Mouse (Mus musculus) spleen, embryonic (tissue): ENCODE data around the gene Micall2.
"Not testable (repeated sequence)": the region's sequence is repeated elsewhere in the genome, so short reads cannot be mapped to it uniquely, and the experiment has no call there.

Experiments
- CTCF ChIA-PET: fragments of 350-600 bp; sonication (Branson Sonifier 250); formaldehyde crosslinking; loops from one replicate; lab custom pipeline; 2022; lab: Charles Lee

Micall2 gene

DNA sequence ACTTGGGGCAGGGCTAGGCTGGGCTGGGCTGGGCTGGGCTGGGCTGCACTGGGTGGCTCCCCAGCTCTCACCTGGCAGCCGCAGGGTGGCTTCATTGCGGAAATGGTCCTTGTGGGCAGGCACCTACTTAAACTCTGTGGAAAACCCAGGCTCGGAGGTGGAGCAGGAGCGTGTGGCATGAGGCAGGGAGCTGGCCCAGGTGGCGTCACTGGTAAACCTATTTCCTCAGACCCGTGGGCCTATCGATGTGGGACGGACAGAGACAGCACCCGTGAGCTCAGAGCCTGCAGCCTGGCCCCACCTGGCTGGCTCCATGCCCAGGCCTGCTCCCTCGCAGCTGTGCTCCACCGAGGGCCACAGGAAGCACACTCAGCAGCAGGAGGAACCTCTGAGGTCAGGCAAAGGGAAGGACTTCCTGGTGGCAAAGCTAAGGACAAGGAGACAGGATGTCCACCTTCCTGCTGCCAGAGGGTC, 3.5 kb downstream of the Micall2 start:
- CTCF ChIA-PET, result no interaction called here

DNA sequence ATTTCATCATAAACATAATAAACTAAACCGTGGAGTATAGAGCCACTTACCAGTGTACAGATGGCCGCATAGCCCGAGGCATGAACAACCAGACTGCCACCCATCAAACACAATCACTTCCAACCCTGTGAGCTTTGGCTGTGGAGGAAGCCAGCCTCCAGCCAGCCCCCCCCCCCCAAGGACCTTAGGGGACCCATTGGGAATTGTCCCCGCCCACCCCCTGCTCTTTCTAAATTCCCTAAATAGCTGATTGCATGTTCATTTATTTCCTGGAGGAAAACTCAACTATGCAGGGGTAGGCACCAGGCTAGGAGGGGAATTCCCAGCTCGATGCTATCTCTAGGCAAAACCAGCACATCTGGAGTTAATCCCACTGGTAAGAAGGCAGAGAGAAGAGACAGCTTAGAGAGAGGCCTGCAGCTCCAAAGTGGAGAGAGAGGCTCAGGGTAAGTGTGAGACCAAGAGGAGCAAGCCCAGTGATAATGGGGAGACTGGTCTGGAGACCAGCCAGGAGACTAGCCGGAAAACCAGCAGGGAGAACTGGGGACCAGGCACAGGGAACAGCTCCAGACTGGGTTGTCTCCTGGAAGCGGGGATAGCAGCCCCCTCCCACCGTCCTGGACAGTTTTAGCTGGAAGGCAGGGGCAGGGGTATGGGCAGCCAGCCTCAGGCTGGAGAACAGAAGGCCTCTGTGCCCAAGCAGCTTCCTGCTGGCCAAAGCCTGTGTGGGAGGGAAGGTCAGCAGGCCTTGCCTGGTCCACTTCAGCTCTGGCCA, 5.2 kb downstream of the Micall2 start:
- CTCF ChIA-PET, result no interaction called here

DNA sequence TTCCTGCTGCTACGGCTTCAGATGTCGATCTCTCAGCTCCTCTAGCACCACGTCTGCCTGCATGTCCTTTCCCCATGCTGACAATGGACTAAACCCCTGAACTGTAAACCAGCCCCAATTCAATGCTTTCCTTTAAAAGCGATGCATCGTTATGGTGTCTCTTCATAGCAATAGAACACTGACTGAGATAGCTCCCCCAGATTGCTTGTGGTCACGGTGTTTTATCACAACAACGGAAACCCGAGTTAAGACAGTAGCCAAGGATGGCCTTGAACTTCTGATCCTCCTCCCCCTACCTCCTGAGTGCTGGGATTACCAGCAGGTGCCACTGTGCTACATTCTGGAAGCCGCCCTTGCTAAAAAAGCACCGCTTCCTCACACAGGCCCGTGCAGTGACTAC, 8.9 kb downstream of the Micall2 start:
- CTCF ChIA-PET, result no interaction called here

DNA sequence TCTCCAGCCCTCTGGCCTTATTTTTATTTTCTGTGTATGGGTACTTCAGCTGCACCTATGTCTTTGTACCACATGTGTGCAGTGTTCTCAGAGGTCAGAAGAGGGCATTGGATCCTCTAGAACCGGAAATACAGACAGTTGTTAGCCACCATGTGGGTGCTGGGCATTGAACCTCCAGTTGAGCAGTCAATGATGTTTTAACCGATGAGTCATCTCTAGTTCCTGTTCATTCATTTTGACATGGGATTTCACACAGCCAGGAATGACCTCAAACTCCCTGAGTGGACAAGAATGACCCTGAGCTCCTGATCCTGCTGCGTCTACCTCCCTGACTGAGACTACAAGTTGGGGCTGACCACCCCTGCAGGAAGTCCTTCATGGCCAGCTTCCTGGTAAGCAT, 9.9 kb downstream of the Micall2 start:
- CTCF ChIA-PET, result no interaction called here

DNA sequence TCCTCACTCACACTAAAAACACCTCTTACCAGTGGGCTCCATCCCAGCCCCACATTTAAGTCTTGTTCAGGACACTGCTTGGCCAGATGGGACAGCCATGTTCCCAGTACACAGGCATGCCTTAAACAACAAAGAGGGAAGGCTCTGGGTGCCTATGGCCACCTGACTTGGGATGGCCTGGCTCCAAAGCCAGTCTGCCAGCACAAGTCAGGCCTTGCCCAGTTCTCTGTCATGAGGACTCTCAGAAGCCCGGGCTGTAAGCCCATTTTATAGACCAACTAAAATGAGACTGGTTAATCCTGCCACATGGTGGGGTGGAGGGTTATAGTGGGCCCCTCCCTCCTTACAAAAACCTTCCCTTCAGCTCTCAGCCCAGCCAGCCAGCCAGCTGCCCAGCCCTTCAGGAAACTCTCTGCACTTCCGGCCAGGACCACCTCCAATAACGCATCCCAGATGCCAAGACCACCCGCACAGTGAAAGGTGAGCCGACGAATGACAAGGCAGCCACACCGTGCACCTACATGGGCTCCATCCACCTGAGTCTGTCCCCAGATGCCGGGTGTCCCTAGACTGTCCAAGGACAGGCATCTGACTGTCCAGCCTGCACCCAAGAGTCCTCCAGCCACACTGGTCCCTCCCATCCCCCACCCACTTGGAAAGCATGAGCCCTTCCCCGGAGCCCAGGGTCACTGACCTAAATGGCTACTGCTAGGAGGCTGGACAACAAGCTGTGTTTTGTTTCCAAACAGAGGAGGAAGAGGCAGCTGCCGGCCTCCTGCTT, 11.6 kb downstream of the Micall2 start:
- CTCF ChIA-PET, result no interaction called here

DNA sequence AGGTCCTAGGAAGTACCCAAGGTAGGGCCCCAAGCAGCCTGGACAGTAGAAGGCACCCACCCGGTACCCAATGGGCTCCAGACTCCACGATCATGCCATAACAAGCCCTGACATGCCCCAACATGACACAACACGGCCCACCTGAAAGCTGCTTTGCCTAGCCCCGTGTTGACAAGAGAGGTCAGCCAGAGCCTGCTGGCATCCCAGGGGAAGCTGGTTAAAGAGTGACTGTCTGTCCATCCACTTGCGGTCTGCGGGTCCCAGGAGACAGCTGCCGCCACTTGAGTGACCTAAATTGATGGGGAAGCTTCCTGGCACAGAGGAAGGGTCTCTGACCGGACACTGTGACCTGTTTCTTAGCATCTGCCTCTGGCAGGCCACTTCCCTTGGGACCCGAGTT, 13.0 kb downstream of the Micall2 start:
- CTCF ChIA-PET, result no interaction called here

DNA sequence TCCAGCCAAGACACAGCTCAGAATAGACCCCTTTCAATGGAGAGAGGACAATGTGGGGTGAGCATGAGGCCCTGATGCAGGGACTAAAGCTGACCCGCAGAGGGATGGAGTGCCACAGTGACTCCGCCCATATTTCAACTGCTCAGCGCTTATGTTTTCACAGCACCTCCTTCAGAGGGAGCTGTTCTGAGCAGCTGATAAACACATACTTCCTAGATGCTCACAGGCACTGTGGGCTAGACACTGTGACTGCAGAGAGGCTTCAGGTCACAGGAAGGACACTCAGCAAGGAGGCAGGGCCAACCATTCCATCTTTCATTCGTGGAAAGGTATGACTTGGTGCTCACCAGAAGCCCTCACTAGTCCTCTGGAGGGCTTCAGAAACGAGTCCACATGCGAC, 13.4 kb downstream of the Micall2 start:
- CTCF ChIA-PET, result no interaction called here

DNA sequence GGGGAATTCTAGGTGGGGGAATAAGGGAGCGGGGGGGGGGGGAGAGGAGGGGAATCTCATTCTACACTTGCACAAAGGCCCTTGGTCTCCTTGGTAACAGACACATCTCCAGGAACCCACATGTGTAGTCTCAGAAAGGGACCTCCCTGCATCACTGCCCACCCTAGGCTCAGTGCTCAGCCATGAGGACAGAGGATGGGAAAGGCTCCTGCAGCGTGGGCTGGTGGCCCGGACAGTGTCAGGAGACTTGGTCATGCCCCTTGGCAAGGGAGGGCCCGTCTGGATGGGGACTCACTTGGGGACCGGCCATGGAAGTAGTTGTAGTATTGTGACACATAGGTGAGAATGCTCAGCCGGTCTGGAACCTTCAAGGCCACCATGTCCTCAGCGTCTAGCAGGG, 17.2 kb downstream of the Micall2 start:
- CTCF ChIA-PET, result no interaction called here

DNA sequence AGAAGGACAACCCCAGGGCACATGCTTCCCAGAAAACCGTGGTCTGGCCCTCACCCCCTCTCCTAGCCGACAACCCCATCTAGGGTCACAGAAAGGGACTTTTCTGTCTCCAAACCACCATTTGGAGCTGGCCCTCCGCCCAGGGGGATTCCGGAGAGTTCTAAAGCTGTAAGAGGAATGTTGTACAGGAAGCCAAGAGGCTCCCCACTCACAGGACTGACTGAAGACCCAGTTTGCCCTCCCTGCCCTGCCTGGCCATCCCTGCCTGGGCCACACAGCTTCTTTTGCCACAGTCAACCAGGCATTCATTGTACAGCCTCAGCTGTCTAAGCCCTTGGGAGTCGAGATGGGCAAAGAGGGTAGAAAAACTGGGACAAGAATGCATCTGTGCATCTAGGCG, 17.6 kb downstream of the Micall2 start:
- CTCF ChIA-PET, result interaction anchor here (1.4 kb wide), 1 partner anchor 32 kb away, joined by 5 read pairs; no protein-coding TSS in a partner anchor

DNA sequence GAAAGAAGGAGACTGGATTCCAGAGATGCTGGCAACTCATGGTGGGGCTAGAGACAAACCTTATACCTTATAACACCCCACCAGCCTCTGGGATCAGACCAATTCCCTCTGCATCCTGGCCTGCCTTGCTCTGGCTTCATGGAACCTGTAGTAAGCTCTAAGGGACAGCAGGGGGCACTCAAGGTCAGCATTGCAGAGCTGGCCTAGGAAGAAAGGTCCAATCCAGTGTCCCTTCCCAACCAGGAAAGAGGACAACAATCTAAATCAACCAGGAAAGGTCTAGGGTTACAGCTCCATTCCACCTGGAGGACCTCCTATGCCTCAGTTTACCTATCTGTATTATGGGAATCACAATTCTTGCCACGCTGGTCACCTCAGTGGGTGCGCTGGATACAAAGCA, 18.4 kb downstream of the Micall2 start:
- CTCF ChIA-PET, result interaction anchor here (1.4 kb wide), 1 partner anchor 33 kb away, joined by 5 read pairs; no protein-coding TSS in a partner anchor

DNA sequence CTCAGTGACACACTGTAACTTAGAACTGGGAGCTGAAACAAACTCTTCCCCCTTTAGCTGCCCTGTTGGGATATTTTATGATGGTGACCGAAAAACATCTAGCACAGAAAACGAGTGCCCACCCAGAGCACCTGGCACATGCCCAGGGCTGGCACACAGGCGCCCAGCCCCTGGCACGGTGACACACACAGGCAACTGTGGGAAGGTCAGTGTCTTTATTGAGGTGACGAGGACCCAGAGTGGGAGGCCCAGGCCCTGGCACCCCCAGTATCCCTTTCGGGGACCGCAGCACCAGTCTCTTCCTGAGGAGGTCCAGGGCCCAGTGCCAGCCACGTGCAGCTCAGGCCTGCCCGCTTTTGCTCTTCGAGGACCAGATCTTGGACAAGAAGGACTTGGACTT, 29.6 kb downstream of the Micall2 start:
- CTCF ChIA-PET, result no interaction called here

DNA sequence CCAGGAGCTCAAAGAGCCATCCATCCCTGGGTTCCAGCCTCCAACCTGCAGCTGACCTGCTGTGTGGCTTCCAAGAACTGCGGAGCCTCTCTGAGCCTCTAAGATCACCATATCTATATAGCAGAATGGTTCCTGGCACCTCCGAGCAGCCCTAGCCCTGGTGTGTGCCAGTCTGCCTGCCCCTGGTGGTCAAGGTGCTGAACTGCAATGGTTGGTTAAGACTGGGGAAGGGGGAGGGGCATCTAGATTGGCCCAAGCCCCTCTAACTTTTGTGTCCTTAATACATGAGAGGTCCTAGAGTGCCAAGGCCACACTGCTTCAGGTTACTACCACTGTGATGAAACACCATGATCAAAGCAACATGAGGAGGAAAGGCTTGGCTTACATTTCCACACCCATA, 33.2 kb downstream of the Micall2 start:
- CTCF ChIA-PET, result no interaction called here

DNA sequence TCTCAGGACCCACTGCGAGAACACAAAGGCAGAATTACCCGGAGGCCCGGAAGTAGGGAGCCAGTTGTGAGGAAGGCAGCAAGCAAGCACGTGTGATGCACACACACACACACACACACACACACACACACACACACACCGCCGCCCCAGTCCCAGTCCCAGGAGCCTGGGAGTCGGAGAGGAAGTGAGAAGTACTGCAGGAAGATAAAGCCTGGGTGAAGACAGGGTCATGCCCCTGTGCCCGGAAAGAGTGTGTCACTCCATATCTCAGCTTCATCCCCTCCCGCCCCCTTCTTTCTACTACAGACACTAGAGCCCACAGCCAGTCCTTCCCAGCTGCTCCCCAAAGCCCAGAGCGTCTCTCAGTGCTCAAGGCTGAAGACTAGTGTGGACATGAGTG, 33.9 kb downstream of the Micall2 start:
- CTCF ChIA-PET, result no interaction called here

DNA sequence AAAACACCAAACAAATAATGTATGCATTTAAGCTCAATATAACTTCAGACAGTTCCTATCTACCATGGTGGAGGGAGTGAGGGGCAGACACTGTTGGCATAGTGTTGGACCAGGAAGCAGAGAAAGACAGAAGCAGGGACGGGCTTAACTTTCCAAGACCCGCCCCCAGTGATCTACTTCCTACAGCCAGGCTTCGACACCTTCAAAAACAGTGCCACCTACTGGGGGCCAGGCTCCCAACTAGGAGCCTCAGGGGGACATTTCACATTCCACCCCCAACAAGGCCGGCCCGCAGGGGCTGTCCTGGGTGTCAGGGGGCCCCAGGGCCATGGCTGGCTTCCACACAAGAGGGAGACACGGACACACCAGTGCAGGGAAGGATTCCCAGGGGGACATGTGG, 39.2 kb downstream of the Micall2 start:
- CTCF ChIA-PET, result no interaction called here

DNA sequence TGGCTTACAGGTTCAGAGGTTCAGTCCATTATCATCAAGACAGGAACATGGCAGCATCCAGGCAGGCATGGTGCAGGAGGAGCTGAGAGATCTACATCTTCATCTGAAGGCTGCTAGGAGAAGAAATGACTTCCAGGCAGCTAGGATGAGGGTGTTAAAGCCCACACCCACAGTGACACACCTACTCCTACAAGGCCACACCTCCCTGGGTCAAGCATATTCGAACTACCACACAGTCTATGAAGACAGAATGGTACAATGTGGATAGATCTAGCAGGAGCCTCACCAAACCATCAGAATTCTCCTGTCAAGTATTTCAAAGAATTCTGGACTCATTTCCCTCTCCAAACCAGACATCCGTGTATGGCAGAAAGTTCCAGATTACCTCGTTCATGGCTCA, 40.3 kb downstream of the Micall2 start:
- CTCF ChIA-PET, result not testable (repeated sequence)

DNA sequence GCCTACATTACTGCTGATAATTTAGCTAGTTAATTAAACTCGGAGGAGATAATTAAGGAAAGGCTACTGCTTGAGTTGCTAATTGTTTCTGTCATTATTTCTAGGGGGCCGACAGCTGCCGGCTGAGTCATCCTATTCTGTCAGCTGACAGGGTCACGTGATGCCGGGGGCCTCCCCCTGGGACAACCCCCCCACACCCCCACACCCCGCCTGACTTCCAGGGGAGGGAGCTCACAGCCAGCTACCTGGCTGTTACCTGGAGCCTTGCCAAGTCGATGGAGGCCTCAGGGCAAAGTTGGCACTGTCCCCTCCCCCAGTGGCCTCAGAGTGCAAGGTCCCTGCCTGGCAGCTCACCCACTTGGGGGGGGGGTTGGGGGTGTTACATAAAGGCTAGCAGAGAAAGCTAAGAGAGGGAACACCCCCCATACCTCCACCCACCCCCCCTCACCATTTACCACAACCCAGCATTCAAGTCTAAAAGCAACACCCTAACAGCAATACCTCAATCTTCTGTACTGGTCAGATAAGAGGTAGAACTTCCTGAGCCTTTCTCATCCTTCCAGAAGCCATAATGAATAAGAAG, 41.1 kb downstream of the Micall2 start:
- CTCF ChIA-PET, result interaction anchor here (0.6 kb wide), 1 partner anchor 14 kb away, joined by 3 read pairs; no protein-coding TSS in a partner anchor

DNA sequence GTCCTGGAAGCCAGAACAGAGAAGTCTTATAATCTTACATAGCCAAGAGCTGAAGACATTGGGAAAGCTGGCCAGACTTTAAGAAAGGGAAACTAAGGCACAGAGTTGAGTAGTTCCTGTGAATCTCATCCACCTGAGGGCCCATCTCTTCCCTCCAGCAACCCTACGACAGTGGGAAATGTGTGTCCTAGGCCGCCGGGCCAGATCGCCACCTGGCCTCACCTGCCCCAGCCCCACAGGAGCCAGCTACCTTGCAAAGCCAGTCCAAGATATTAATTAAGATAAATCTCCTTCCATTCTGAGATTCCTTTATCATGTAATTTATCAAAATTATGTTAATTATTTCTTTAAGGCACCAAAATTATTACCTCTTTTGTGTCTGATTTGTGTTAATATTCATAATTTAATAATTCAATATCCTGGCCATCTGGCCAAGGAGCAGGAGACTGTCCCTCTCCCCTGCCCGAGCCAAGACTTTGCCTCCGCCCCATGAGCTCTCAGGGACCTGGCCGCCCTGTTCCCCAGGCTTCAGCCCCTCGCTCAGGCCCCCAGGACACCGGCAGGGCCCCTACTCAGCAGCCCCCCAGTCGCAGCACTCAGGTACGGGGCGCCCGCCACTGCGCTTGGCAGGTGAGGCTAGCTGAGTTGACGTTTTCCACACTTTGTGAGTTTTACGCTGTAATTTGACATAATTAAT, 41.7 kb downstream of the Micall2 start:
- CTCF ChIA-PET, result no interaction called here

DNA sequence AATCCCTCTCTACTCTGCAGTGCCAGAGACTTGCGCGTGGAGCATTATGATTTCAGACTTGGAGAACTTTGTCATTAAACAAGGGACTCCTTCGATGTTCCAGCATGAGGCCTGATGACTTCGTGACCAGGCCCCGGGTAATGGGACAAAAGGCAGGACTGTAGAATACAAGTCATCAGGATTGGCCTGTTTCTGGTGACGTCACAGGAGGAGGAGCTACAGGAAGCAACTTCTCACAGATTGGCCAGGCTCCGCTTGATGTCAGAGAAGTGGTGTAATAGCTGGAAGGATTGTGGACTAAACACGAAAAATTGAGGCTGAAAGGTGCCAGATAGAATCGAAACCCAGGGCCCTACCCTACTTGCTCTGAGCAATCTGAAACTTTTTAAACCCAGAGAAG, 45.3 kb downstream of the Micall2 start:
- CTCF ChIA-PET, result no interaction called here

DNA sequence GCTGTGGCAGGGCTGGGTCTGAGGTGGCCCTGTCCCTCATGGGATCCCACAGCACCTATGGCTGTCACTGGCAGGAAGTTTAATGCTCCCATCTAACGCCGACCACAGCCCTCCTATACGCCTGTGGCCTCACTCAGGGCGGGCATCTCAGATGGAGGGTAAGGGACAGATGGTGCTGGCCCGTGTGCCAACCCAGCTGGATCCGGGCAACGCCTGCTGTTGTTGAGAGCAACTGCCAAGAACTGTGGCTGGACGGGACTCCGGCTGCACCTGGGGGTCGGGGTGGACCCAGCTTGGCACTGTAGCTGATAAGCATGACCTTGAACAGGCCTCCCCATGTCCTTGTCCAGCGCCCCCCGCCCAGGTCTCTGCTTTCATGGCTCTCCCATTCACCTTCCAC, 47.8 kb downstream of the Micall2 start:
- CTCF ChIA-PET, result no interaction called here

DNA sequence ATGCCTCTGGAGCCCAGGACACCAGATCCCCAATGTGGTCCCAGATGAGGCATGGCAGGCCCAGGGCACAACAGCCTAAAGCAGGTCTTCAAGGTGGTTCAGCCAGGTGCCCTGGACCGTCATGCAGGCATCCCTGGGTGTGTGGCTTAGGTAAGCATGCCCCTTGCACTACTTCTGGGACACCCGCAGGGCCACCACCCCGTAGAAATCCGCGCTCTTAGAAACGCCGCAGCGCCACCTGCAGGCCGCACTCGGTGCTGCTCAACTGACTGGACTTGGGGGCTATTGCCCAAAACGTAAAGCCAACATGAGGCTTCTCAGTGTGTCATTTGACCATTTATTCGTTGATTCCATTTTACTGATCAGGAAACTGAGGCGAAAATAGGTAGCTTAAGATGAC, 48.5 kb downstream of the Micall2 start:
- CTCF ChIA-PET, result no interaction called here

DNA sequence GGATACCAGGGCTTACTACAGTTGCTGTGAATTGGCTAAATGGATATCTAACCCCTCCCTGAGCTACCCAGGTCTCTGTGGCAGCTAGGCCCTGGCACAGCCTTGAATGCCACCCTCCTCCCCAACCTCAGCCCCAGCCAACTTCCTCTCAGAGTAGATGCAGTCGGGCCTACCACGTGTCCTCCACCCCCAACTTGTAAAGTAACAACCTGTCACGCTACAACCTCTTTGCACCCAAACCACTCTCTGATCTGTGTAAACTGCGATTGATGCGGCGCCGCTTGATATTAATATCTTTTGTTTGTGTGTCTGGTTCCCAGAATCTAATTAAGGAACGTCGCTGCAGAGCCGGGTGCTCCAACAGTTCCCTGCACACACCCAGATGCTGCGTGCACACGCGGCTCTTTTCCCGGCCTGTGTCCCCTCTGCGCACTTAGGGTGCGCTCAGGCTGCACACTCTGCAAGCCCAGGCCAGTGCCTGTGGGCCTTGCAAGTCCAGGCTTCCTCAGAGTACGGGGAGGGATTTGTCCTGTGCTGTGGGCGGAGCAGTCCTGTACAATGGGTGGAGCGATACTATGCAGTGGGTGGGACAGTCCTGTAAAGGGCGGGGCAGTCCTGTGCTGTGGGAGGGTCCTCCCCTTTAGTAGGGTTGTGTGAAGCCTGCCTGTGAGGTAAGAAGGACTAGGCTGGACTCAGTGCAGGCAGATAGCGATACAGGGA, 49.4 kb downstream of the Micall2 start:
- CTCF ChIA-PET, result no interaction called here
